Mouse (Mus musculus) G1E (cell line): ENCODE measurements around the gene Mmp25. TPM values are rescaled to one million over a fixed set of nuclear protein-coding genes. Genes with fewer than 3 reads are reported as not detected.

Experiments used
- ATAC-seq: 2 replicates; pipeline ENCODE4 v1.8.0; 2016; ENCODE audit warnings: mild to moderate bottlenecking; ENCODE audit not compliant: insufficient number of reproducible peaks, poor library complexity, low FRiP score, severe bottlenecking; ENCODE audit errors: extremely low read depth
- DNase-seq: peaks from one replicate; pipeline ENCODE4 v3.0.0; 2012; ENCODE audit warnings: low spot score
- H3K27me3 ChIP-seq: 2 replicates; pipeline ENCODE4 v1.6.1; 2012; ENCODE audit warnings: mild to moderate bottlenecking, low read length, inconsistent platforms; ENCODE audit not compliant: insufficient read depth
- H3K36me3 ChIP-seq: replicated peaks from 2 replicates; pipeline ENCODE3; 2012; ENCODE audit warnings: mild to moderate bottlenecking, inconsistent platforms
- H3K4me1 ChIP-seq: 2 replicates; pipeline ENCODE4 v1.6.1; 2012; ENCODE audit warnings: low read depth, low read length, inconsistent platforms, mixed read lengths; ENCODE audit not compliant: insufficient read depth
- H3K4me3 ChIP-seq: 2 replicates; pipeline ENCODE4 v1.5.1; 2012; ENCODE audit warnings: low read depth, mild to moderate bottlenecking, inconsistent platforms, low read length, moderate library complexity, mixed read lengths
- H3K9me3 ChIP-seq: replicated peaks from 2 replicates; pipeline ENCODE4 v1.6.1; 2012; ENCODE audit warnings: inconsistent platforms
- CTCF ChIP-seq: IDR thresholded peaks from 2 replicates; pipeline ENCODE4 v1.5.1; 2012; ENCODE audit warnings: low read depth, low read length, inconsistent platforms, mixed read lengths
- GATA1 ChIP-seq: IDR thresholded peaks from 2 replicates; pipeline ENCODE4 v1.6.1; 2012; ENCODE audit warnings: borderline replicate concordance, low read length, inconsistent platforms, mixed read lengths
- GATA2 ChIP-seq: IDR thresholded peaks from 2 replicates; pipeline ENCODE4 v1.6.1; 2012; ENCODE audit warnings: low read depth, low read length, inconsistent platforms, borderline replicate concordance
- POLR2AphosphoS5 ChIP-seq: IDR thresholded peaks from 2 replicates; pipeline ENCODE4 v1.6.1; 2012; ENCODE audit warnings: low read depth, low read length, inconsistent platforms; ENCODE audit not compliant: insufficient replicate concordance
- TAL1 ChIP-seq: conservative IDR thresholded peaks from 2 replicates; pipeline ENCODE4 v1.6.1; 2012; ENCODE audit warnings: low read depth, low read length, inconsistent platforms, mixed read lengths
- polyA plus RNA-seq: library from polyadenylated mRNA; stranded (reverse); fragments of >175 nt; gene quantifications from 2 replicates; pipeline ENCODE4 v1.2.3, GENCODE M21; 2012
- total RNA-seq, 2 experiments: library from RNA; stranded (forward) in 1 of 2; stranded (reverse) in 1 of 2; fragments of 200-1000 nt in 1 of 2; fragments of >200 nt in 1 of 2; fragmentation: Nextera tagmentation in 1 of 2; gene quantifications; 2 replicates each; pipeline ENCODE4 v1.2.3; 2014 to 2017

The Mmp25 gene
- total and polyA plus RNA-seq, 3 experiments = 0.11 TPM; not detected in 2

- Histone ChIP-seq H3K27me3 (peaks cover 20% of the 10 kb centered on the region), H3K9me3 (no peaks in the 10 kb centered on the region), H3K4me3 (no peak overlapping the region), H3K4me1 (peaks cover 15% of the 10 kb centered on the region), H3K36me3 (peaks cover 54% of the 10 kb centered on the region)
- no peak for DNase-seq
- TF ChIP-seq GATA1 (no peak), POLR2AphosphoS5 (no peak), CTCF (no peak), TAL1 (no peak), GATA2 (no peak)
- no peak for ATAC-seq
Measured at GRCm38 (mm10) chr17:23665511-23665910, 20.4 kb upstream of the Mmp25 start.

GRCm38 (mm10) chr17:23664556-23665021, 19.5 kb upstream of the Mmp25 start:
- Histone ChIP-seq H3K27me3 (peaks cover 23% of the 10 kb centered on the region), H3K4me3 (no peak overlapping the region), H3K36me3 (peaks cover 44% of the 10 kb centered on the region), H3K9me3 (no peaks in the 10 kb centered on the region), H3K4me1 (peaks cover 18% of the 10 kb centered on the region)
- ATAC-seq (no peak), DNase-seq (peak; percentile 45)
- TF ChIP-seq GATA2 (no peak), TAL1 (no peak), CTCF (peak; percentile 69), GATA1 (no peak), POLR2AphosphoS5 (no peak)

GRCm38 (mm10) chr17:23661526-23661925, 16.4 kb upstream of the Mmp25 start:
- Histone ChIP-seq H3K36me3 (peaks cover 14% of the 10 kb centered on the region), H3K27me3 (peaks cover 40% of the 10 kb centered on the region), H3K4me1 (peaks cover 18% of the 10 kb centered on the region), H3K9me3 (no peaks in the 10 kb centered on the region), H3K4me3 (no peak overlapping the region)
- DNase-seq (no peak), ATAC-seq (no peak)
- TF ChIP-seq TAL1 = no peak
- peak; percentile 61 for TF ChIP-seq CTCF

- ATAC-seq = no peak
Measured at GRCm38 (mm10) chr17:23660876-23661200, 15.8 kb upstream of the Mmp25 start.

GRCm38 (mm10) chr17:23660117-23660875, 15.2 kb upstream of the Mmp25 start, which contains the start of gene Bicdl2:
Gene Bicdl2 (plus strand): TSS chr17:23660506.
- no peak for TF ChIP-seq TAL1
- peak; percentile 54; the same call in 1 of the 2 replicates for TF ChIP-seq CTCF
- ATAC-seq (no peak; the same call in 1 of the 2 replicates), DNase-seq (no peak)
- Histone ChIP-seq H3K27me3 (peaks cover 49% of the 10 kb centered on the region), H3K4me1 (peaks cover 16% of the 10 kb centered on the region), H3K4me3 (no peak within 1 kb of the TSS), H3K36me3 (peaks cover 1% of the 10 kb centered on the region), H3K9me3 (no peaks in the 10 kb centered on the region)

More at GRCm38 (mm10) chr17:23660876-23661200, 15.8 kb upstream of the Mmp25 start:
- TF ChIP-seq CTCF (no peak), GATA2 (no peak), POLR2AphosphoS5 (no peak), GATA1 (no peak), TAL1 (no peak)
- no peaks in the 10 kb centered on the region for H3K9me3 ChIP-seq
- H3K4me3 ChIP-seq = no peak overlapping the region
- peaks cover 46% of the 10 kb centered on the region for H3K27me3 ChIP-seq
- H3K36me3 ChIP-seq = peaks cover 7% of the 10 kb centered on the region
- peaks cover 17% of the 10 kb centered on the region for H3K4me1 ChIP-seq
- no peak for DNase-seq

- ATAC-seq = no peak
- TF ChIP-seq GATA2 = no peak
- TF ChIP-seq POLR2AphosphoS5 = no peak
- no peak for TF ChIP-seq GATA1
- TF ChIP-seq TAL1 = no peak
- TF ChIP-seq CTCF = no peak
- peaks cover 54% of the 10 kb centered on the region for H3K27me3 ChIP-seq
Measured at GRCm38 (mm10) chr17:23658450-23658849, 13.4 kb upstream of the Mmp25 start.

More at GRCm38 (mm10) chr17:23658450-23658849, 13.4 kb upstream of the Mmp25 start:
- Histone ChIP-seq H3K4me3 (no peak overlapping the region), H3K36me3 (no peaks in the 10 kb centered on the region), H3K4me1 (peaks cover 6% of the 10 kb centered on the region), H3K9me3 (no peaks in the 10 kb centered on the region)
- no peak for DNase-seq
